Mouse (Mus musculus) heart, adult 8-10 months (tissue): ENCODE measurements around the gene Rbfox1. TPM values are rescaled to one million over a fixed set of nuclear protein-coding genes. Genes with fewer than 3 reads are reported as not detected.
A peak's percentile ranks its signal among the peaks of the same experiment; 100 is the strongest.

Source experiments
- DNase-seq: peaks from one replicate; pipeline ENCODE4 v3.0.0; 2022; ENCODE audit warnings: low spot score
- total RNA-seq, 4 experiments: library from RNA; stranded (reverse); gene quantifications; 2 replicates each; pipeline ENCODE4 v1.2.4; 2022

Rbfox1 gene
- total RNA-seq, 4 experiments from 2014 or later: 56.3 to 71.2 (median 62.0) TPM

DNA sequence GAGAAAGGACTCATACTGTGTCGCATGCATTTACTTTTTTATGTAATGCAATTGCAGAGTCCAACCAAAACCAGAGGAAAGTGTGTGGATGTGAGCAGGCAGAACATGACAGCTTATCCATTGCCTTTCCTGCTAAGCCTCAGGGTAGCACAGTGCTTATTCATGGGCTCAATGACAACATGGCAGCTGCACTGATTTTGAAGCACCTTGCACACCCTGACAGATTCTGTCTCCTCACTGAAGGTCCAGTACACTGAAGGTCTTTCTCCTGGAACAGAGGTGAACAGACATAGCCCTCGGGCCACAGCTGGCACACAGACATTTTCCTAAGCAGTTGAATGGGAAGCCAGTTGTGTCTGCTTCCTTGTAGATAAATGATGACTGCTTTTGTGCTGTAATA is 1254.3 kb downstream of the Rbfox1 start:
- DNase-seq: no peak

DNA sequence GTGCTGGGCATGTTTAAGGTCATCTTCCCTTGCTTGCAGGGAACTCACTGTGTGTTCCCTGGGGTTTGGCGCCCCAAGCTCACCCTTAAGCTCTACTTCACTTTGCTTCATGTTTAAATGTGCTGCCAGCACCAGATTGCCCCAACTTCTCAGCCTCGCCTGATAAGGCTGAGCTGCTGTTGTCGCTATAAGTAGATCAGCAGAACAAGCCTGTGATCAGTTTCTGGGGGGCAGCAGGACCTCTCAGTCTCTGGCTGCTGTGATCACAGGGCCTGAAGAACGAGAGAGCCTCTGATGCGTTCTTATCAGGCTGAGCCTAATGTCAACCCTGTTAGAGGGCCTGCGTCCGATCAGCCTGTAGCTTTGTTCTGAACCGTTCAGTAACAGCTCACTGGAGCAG is 1255.8 kb downstream of the Rbfox1 start:
- DNase-seq: no peak

DNA sequence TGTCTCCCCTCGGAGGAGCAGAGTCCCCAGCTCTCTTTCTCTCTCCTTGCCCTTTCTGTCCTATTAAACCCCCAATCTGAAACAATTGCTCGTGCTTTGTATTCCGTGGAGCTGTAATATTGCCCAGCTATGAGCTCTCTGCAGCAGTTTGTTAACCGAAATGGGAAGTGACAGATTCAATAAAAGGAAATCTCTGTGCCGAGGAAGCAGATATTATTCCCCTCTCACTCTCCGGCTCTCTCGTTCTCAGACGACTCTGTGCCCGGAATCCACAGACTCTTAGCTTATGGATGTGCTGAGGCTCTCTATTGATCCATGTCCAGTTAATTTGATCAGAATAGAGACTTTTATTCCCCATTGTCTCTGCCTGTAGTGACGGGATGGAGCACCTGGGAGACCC is 1260.3 kb downstream of the Rbfox1 start:
- DNase-seq: no peak

DNA sequence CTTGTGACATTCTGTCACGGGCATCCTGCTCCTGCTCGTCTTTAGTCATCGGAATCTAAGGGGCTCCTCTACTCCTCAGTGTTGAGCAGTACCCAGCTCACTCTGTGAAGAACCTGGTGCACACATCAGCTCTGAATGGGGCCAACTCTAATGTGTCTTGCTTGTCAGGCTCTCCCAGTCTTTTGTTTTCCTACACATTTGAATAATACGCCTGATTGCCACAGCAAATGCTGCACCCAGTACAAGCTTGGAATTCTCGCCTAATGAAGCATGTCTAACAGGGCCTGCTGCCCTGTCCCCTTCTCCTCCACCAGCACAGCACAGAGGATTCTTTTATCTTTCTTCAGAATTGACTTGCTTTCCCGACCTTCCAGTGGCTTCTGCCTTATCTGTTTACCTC is 1261.3 kb downstream of the Rbfox1 start:
- DNase-seq: no peak

DNA sequence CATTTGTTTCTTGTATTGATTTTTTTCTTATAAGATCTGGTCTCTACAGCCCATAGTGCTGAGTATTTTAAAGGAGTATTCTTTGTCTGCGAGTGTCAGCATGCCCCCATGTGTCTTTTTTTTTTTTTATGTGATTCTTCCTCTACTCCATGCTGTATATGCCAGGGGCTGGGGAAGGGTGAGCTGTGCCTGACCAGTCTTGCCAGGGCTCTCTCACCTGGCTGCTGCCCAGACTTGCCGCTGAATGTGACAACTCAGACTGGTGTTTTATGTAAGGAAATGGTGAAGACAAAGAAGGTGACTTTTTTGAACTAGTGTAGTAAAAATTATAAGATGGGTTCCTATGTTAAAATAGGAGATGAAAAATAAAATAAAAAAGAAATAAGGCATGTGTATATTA is 1262.7 kb downstream of the Rbfox1 start:
- DNase-seq: no peak

DNA sequence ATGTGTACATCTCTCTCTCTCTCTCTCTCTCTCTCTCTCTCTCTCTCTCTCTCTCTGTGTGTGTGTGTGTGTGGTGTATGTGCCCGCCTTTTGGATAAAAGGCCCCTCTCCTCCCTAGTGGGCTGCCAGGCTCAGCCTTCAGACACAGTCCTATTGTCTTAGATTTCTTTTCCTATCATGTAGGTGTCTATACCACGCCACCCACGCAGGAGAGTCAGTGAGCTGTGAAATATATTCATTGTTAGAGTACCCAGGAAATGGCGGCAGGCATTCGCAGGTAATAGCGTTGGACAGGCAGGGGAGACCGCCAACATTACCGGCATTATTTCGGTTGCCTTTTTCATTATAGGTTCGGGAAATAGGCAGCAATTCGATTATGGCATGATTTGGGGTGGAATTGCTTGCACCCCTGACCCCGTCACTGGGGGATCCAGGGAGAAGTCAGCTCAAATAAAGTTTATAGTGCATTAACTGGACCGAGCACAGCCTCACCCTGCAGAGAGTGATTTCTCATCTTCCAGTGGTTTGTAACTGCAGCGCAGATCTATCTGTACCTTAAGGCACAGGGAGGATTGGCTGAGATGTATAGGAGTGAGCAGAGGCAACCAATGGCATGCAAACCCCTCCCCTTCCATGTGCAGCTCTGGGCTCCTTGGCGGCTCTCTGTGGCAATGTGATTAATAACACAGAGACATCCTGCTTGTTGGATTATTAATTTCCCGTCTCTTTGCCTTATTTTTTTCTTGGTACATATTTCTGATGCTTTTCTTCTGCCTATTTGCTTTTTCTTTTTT is 1264.1 kb downstream of the Rbfox1 start:
- DNase-seq: no peak

DNA sequence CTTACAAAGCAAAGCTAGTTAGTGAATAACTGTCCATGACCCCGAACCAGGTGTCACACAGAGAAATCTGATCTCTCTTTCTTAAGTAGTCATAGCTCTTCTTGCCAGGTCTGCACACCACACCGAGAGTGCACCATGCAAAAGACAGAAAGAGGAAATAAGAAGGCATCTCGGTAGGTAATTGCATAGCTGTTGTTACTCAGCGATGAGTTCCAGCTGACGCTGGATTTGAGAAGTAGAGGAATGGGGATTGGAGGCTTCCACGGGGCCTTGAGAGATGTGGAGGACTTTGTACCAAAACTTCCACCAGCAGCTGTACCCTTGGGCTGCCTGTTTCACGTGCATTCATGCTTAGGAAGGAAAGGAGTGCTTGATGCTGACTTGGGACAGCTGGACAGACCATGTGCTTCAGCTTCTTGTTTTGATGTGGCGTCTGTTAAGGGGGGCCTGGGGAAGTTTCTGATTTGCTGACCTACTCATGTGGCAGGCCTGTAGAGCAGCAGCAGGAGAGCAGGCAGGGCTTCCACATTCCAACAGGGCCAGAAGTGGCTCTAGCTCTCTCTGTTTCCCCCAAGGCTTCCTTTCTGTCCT is 1265.1 kb downstream of the Rbfox1 start:
- DNase-seq: peak; percentile 72

DNA sequence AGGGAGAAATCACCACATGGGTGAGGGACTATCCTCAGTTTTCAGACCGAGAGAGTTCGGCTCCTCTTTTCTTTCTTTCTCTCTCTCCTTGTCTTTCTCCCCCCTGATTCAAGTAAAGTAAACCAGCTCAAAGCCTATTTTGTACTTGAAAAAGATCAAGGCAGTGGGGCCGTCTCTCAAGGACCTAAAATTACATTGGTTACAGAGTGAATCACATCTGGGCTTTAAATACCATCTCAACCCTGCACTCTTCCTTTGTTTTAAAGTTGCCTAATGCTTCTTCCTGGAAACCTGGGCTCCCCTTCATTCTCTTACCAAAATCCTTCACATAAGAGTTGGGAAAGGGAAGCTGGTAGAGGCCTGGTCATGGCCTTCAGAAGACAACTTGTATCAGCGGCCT is 1267.2 kb downstream of the Rbfox1 start:
- DNase-seq: no peak

DNA sequence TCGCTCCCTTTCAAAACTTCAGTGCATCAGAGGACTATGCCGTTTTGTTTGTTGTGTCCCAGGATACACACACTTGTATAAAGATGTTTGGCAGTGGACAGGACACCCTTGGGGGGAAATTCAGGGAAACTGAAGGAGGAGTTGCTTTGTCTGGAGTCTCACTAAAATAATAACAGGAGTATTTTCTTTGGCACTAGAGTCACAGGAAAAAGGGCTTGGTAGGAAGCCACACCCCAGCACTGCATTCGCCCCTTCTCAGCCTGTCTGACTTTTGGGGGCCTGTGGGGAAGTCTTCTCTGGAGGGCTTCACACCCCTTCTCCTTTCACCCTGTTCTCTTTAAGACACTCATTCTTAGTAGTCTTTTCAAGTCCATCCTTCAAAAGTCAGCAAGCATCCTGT is 1269.5 kb downstream of the Rbfox1 start:
- DNase-seq: peak; percentile 50

DNA sequence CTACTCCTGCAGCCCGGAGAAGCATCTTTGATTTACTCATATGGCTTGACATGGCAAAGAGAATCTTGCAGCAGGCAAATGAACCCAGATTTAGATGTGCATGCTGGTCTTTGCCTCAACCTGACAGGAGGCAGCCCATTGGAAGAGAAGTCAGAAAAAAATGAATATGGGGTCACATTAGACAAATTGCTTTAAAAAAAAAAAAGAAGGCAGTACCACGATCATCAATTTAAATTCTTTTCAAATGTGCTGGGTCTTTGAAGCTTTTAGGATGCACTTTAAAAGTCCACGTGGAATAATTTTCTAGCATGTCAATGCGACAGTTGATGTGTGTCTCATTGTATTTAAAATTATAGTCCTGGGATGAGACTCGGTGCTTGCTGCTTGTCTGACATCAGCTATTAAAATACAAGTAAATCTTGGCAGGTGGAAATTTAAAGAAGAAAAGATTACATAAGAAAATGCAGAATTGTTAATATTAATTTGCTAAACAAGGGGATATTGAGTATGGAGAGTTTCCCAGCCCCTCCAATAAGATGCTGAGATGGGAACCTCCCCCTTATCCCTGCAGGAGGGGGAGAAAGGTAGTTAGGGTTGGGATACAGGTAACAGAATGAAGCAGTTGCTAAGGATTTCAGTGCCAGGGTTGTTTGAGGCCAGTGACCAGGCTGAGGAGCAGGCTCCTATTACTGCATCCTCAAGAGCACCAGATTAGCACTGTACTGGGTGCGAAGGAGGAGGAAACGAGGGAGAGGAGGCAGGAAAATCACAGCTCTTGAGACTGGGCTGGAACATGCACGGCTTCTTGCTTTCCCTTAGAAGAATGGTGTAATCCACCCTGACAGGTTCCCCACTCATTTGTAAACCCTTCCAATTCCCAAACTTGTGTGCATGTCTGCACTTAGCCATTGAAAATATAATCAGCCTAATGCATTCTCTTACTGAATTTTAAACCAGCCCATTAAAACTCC is 1274.0 kb downstream of the Rbfox1 start:
- DNase-seq: no peak

DNA sequence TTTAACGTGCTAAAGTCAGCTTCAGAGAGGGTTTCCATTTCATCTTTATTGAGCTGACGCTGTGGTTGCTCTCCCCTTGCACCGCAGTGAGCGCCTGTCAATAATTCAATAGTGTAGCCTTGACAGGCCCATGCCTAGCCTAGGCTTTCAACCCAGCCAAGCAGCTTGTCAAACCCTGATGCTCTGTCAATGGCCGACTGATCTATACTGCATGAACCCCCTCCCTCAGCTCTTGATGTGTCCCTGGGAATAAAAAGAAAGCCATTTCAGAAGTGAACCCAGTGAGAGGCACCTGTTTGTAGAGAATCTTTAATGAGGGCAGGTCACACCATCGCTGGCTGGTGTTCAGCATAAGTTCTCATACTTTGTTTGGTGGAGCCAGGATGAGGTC is 1274.7 kb downstream of the Rbfox1 start:
- DNase-seq: no peak

DNA sequence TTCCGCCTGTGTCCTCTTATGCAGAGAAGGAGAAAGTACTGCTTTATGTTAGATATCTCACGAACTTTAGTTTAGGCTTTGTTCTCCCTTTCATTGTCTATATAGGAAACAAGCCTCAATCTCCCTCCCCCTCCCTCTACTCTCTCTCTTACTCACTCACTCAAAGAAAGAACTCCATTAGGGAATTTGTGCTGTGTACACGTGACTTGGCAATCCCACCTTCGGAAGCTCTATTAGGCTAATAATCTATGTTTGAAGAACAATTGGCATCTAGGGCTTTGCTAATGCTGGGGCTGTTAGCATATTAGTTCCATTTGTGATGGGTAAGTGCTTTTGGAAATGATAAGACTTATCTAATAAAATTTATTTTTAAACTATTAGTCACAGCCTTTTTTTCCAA is 1277.0 kb downstream of the Rbfox1 start:
- no peak for DNase-seq

DNA sequence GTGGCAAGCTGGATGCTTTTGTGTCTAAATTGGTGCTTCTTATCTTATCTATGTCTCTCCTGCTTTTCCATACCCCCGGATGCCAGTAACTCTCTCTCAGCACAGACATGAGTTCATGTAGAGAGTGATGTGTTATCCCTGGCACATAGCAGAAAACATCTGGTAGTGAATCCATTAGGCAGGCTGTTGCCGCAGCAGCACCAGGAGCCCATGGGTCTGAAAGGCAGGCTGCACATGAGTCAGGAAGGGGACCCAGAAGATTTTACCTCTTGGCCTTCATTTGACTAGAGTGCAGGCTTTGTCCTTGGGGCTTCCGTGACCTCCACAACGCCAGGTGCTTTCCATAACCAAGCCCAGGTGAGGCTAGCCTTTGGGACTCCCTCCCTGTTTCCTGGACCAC is 1278.5 kb downstream of the Rbfox1 start:
- no peak for DNase-seq

DNA sequence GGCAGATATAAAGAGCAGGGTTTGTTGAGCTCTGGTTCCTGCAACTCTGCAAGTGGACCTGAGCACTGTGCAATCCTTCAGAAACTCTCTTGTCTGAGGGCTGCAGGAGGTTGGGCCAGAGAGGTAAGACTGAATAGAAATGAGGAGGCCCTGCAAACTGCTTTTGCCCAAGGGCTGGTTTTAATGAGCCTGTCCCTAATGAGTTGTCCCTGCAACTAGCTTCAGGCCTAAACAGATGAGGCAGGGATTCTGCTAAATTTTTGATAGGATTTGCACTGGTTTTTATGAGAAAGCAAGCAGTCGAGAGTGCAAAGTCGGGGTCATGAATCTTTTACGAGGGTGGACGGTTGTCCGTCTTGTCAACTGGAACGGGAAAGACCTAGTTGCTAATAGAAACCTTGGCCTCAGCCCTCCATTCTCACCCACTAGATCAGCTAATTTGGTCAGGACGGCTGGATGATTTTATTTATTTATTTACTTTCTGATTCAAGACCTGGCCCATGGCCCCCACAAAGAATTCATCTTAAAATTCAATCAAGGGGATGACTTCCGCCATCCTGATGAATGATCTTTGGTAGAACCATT is 1279.1 kb downstream of the Rbfox1 start:
- no peak for DNase-seq

DNA sequence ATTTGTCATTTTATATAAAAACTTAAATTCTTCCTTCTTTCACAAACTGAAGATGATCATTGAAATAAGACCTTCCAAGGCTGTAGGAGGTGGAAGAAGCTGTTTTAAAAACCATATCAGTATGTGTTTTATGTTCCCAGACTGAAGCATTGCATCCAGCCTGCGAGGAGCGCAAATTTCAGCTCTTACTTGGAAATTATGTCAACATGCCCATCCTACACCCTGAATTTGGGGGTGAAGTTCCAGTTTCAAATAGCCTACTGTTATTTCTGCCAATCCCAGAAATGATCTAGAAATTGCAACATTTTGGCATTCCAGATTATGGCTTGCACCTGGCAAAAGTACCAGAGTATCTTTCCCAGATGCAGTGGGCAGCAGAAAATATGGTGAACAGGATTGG is 1290.8 kb downstream of the Rbfox1 start:
- no peak for DNase-seq

DNA sequence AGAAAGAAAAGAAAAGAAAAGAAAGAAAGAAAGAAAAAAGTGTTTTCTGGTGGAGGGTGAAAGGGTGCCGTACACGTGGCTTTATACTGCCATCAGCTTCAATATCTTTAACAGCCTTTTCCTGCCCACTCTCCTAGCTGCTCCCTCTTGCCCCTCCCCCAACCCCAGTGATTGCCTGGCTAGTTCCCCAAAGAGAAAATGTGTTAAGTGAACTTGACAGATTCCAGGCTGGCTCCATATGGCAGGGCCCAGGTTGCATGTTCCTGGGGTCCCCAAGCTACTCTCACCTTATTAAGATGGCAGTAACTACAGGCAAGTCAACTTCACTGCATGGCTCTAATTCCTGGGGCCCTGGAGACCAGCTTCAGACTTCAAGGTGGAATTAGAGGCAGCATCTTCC is 1302.6 kb downstream of the Rbfox1 start:
- DNase-seq: no peak

DNA sequence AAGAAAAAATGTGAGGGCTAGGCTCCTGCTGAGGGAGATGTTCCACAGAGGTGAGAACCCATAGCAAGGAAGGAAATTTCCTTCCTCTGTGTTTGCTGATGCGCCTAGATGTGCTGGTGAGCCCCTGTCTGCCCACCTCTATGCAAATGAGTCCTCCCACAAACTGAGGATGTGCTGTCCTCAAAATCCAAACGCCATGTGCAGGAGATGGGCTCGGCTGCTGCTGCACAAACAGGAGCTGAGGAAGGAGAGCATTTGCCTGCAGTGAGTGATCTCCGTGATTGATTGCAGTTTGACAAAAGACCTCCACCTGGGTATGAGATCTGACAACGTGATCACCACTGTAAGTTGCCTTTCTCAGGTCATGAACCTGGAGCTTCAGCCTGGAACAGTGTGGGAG is 1308.4 kb downstream of the Rbfox1 start:
- no peak for DNase-seq

DNA sequence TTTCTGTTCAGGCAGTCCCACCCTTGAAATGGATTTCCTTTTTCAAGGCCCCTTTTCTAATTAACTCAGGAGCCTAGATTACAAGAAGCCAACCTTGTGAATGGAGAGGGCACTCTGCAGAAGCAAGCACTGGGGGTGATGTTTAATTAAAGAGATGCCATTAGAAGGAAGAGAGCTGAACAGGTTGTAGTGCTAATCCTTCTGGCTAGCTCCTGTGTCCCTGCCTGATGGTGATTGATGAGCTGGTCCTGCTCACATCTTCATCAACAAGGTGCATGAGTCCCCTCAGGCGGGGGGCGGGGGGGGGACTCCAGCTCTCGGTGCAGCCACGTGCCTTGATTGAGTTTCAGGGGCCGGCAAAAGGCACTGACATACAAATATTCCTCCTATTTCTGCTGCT is 1312.8 kb downstream of the Rbfox1 start:
- DNase-seq: no peak

DNA sequence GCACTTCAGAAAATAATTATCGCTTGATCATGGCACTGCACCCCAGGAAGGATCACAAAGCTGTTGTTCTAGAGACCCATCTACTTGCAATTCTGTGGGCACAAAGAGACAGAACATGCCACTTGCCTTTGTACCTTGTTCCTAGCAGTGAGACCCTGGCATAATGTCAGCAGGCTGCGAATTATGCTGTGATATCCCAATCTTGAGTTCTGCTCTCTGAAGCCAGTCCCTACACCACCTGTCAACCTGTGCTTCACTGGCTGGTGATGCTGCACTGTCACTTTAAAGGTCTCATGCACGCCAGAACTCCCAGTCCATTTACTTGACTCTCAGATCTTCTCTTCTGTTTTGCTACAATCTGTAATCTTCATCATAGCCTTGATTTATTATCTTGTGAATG is 1315.1 kb downstream of the Rbfox1 start:
- DNase-seq: no peak

DNA sequence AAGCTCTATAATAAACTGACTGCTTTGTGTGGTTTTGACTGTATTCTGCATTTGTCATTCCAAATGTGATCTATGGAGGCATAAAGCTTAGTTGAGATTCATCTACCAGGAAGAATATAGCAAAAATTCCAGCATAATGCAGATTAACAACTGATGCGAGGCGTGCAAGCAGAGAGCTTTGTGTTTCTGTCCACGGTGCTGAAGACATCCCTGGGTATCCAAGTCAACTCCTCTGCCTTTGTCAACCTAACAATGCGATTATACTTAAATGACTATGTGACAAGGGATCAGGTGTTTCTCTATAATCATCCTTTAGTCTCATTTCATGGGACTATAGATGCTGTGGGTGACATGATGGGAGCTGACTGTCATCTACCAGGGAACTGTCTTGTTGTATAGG is 1316.7 kb downstream of the Rbfox1 start:
- DNase-seq: no peak

DNA sequence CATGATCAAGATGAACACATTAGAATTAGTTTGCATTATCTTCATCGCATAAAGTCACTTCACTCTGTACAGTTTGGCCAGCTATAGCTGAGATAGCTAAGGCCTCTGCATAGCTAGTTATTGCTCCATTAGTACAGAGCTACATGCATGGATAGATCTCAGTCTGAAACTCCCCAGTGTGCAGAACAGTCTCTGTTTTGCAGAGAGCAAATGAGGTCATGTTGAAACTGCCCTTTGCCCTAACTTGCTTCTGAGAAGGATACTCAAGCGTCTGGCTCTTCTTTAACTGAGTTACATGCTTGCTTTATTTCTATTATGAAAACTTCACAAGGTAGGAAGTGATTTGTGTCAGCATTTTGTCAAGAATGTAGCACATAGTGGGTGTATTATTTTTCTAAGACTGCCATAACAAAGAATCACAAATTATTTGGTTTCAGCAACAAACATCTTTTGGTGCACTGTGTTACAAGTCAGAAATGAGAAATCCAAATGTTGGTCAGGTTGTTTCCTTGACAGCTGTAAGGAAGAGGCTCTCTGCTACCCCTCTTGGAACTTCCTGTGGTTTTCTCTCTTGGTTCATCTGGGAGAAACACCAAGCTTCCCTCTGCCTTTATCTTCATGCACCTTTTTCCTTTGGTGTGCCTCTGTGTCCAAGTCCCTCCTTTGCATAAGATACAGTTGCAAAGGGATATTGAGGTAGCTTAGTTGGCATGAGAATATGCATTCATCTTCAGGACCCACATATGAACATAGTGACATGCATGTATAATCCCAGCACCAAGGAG is 1321.2 kb downstream of the Rbfox1 start:
- DNase-seq: no peak
